22 mouse cellular contexts compared by ENCODE assay signal in genomic region chr13:89914332-89914731, GRCm38 (mm10).
"Had no signal": no experiment of that assay in that cellular context is flagged by ENCODE, and none has a peak within 500 bp of the region (broad histone marks: within the 10 kb centered on the region; RNA-seq: fewer than 3 reads in every experiment).

No protein-coding gene starts in this region.

- H3K4me3 ChIP-seq: heart, adult 2 months; heart, embryonic 13.5 days; heart, embryonic 15.5 days; hindbrain, embryonic 13.5 days; intestine, embryonic 15.5 days; layer of hippocampus, adult 2 months; limb, embryonic 13.5 days; limb, embryonic 15.5 days; liver, embryonic 12.5 days had no signal

- ATAC-seq: hindbrain, embryonic 16.5 days; inflammation-experienced regulatory T-cells, adult 6 months; intestine, embryonic 15.5 days; intestine, postnatal 0 days; liver, embryonic 12.5 days had no signal

- H3K9ac ChIP-seq: heart, embryonic 13.5 days; heart, embryonic 15.5 days; hindbrain, embryonic 13.5 days; intestine, embryonic 15.5 days; limb, embryonic 13.5 days; limb, embryonic 15.5 days; liver, embryonic 12.5 days; liver, embryonic 14.5 days had no signal

- H3K27ac ChIP-seq: heart, embryonic 13.5 days; heart, embryonic 15.5 days; hindbrain, embryonic 13.5 days; intestine, embryonic 15.5 days; layer of hippocampus, adult 2 months; limb, embryonic 13.5 days; limb, embryonic 15.5 days; liver, embryonic 12.5 days; liver, embryonic 14.5 days had no signal

- H3K36me3 ChIP-seq: heart, embryonic 13.5 days; heart, embryonic 15.5 days; hindbrain, embryonic 13.5 days; intestine, embryonic 15.5 days; limb, embryonic 13.5 days; limb, embryonic 15.5 days; liver, embryonic 12.5 days had no signal

- H3K4me1 ChIP-seq: heart, embryonic 15.5 days; hindbrain, embryonic 13.5 days; intestine, embryonic 15.5 days; limb, embryonic 13.5 days; limb, embryonic 15.5 days; liver, embryonic 12.5 days had no signal

- DNase-seq: gastrocnemius, postnatal 10 days; kidney, adult 18-20 months; kidney, adult 8-10 months; kidney, postnatal 10 days; kidney, postnatal 25 days; kidney, postnatal 4 days; layer of hippocampus, postnatal 36 days; left cerebral cortex, postnatal 4 days had no signal

- H3K4me2 ChIP-seq: heart, embryonic 11.5 days; heart, embryonic 13.5 days; heart, embryonic 15.5 days; hindbrain, embryonic 13.5 days; intestine, embryonic 15.5 days; limb, embryonic 13.5 days; limb, embryonic 15.5 days; liver, embryonic 12.5 days had no signal

- H3K9me3 ChIP-seq: heart, embryonic 13.5 days; heart, embryonic 15.5 days; hindbrain, embryonic 13.5 days; intestine, embryonic 15.5 days; limb, embryonic 15.5 days; liver, embryonic 12.5 days had no signal

- H3K27me3 ChIP-seq: heart, embryonic 13.5 days; heart, embryonic 15.5 days; hindbrain, embryonic 13.5 days; intestine, embryonic 15.5 days; limb, embryonic 13.5 days; limb, embryonic 15.5 days; liver, embryonic 12.5 days had no signal
